Mouse (Mus musculus) CD4-positive, CD25-positive, alpha-beta regulatory T cell, adult 4 months (primary cell): Measurements from ENCODE around the gene Tmem145. TPM values are rescaled to one million over a fixed set of nuclear protein-coding genes. Genes with fewer than 3 reads are reported as not detected.
"Not testable (repeated sequence)": the region's sequence is repeated elsewhere in the genome, so short reads cannot be mapped to it uniquely, and the experiment has no call there.

Source experiments
- ATAC-seq: one replicate; pipeline ENCODE4 v1.8.0; 2017
- polyA plus RNA-seq, 2 experiments: library from polyadenylated mRNA; unstranded; fragments of 100-300 nt; shearing (Covaris generic); gene quantifications; one replicate each; pipeline ENCODE4 v1.2.1; 2017

The Tmem145 gene
- polyA plus RNA-seq, 2 experiments from 2014 or later = not detected

DNA sequence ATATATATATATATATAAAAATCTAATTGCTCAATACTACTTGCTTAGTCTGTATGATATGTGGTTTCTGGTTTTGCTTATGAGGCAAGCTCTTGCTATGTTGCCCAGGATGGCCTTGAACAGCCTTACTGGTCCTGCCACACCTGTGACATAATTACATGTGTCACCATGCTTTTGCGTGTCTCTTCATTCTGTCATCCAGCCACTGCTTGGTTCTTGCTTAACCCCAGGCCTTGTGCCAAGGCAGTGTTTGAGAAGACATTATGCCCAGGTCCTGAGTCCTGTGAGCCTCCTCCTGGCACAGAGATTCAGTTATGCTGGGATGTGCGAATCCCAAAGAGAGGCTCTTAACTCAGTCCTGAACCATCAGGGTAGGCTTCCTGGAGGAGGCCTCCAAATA is 17.3 kb downstream of the Tmem145 start:
- no peak for ATAC-seq

- ATAC-seq = not testable (repeated sequence)
These were observed 19.5 kb downstream of the Tmem145 start for GRCm38 (mm10) chr7:25325431-25325830.

GRCm38 (mm10) chr7:25326233-25326632 is 20.3 kb downstream of the Tmem145 start:
- ATAC-seq = no peak

GRCm38 (mm10) chr7:25333596-25334307 is 27.8 kb downstream of the Tmem145 start:
- no peak for ATAC-seq

GRCm38 (mm10) chr7:25334472-25334871 is 28.6 kb downstream of the Tmem145 start:
- no peak for ATAC-seq

DNA sequence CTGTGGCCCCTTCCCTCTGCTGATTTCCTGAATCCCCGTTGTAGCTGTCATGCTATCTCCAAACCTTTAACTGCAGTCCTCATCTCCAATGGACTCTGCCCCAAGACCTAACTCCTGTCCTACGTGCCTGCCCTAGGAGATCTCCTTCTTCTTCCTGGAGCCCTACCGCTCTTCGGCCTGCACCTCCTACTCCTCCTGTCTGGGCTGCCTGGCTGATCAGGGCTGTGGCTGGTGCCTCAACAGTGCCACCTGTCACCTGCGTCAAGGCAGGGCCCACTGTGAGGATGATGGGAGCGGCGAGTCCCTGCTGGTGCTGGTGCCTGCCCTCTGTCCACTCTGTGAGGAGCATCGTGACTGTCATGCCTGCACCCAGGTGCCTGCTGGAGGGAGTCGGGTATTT is 33.4 kb downstream of the Tmem145 start:
- no peak for ATAC-seq

- ATAC-seq = no peak
These were observed 35.3 kb downstream of the Tmem145 start for GRCm38 (mm10) chr7:25341000-25341784.

- no peak for ATAC-seq
These were observed 43.0 kb downstream of the Tmem145 start for GRCm38 (mm10) chr7:25348861-25349260.

GRCm38 (mm10) chr7:25358721-25359206 is 52.9 kb downstream of the Tmem145 start:
- ATAC-seq = no peak

GRCm38 (mm10) chr7:25363151-25363550 is 57.2 kb downstream of the Tmem145 start:
- no peak for ATAC-seq

DNA sequence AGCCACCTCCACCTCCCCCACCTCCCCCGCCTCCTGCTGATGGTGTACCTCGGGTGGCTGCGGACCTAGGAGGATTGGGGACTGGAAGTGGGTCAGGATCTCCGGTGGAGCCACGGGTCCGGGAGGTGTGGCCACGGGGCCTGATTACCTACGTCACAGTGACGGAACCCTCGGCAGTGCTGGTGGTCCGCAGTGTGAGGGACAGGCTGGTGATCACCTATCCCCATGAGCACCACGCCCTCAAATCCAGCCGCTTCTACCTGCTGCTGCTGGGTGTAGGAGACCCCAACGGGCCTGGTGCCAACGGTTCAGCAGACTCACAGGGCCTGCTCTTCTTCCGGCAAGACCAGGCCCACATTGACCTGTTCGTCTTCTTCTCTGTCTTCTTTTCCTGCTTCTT is 57.7 kb downstream of the Tmem145 start:
- ATAC-seq = no peak

Other genes starting within 250 kb of the Tmem145 start
- 1 to 10 TPM; 4.1 to 4.5 TPM for gene Grik5, start 233.8 kb upstream of the Tmem145 start, polyA plus RNA-seq
- 10 to 100 TPM; 11.3 to 15.1 TPM for gene Zfp574, start 233.5 kb upstream of the Tmem145 start, polyA plus RNA-seq
- 10 to 100 TPM; 25.9 to 29.4 TPM for gene Pou2f2, start 126.4 kb upstream of the Tmem145 start, polyA plus RNA-seq
- 10 to 100 TPM; 23.6 to 29.8 TPM for gene Dedd2, start 85.5 kb upstream of the Tmem145 start, polyA plus RNA-seq
- gene Zfp526, start 84.7 kb upstream of the Tmem145 start, polyA plus RNA-seq = 1 to 10 TPM; 2.8 to 3.0 TPM
- gene Gsk3a, start 68.3 kb upstream of the Tmem145 start, polyA plus RNA-seq = 10 to 100 TPM in 1 of 2 experiments, 1 to 10 TPM in 1; 8.9 to 11.3 TPM
- under 1 TPM; 0.22 to 0.42 TPM for gene Erf, start 55.3 kb upstream of the Tmem145 start, polyA plus RNA-seq
- gene Cic, start 38.4 kb upstream of the Tmem145 start, polyA plus RNA-seq = 10 to 100 TPM; 24.1 to 27.2 TPM
- 10 to 100 TPM; 23.6 to 42.6 TPM for gene Pafah1b3, start 8.1 kb upstream of the Tmem145 start, polyA plus RNA-seq
- gene Prr19, start 4.7 kb upstream of the Tmem145 start, polyA plus RNA-seq = not detected
- gene Megf8, start 11.1 kb downstream of the Tmem145 start, polyA plus RNA-seq = under 1 TPM; 0.10 to 0.11 TPM
- gene Cnfn, start 63.6 kb downstream of the Tmem145 start, polyA plus RNA-seq = not detected
- 10 to 100 TPM; 14.2 to 24.4 TPM for gene Lipe, start 92.6 kb downstream of the Tmem145 start, polyA plus RNA-seq
- not detected for gene Cxcl17, start 106.8 kb downstream of the Tmem145 start, polyA plus RNA-seq
- gene Ceacam1, start 171.5 kb downstream of the Tmem145 start, polyA plus RNA-seq = 1 to 10 TPM in 1 of 2 experiments, not detected in 1; 1.2 TPM
- gene Ceacam2, start 233.8 kb downstream of the Tmem145 start, polyA plus RNA-seq = not detected